8 mouse cellular contexts compared by ENCODE assay signal in genomic region chr11:88583259-88583833, GRCm38 (mm10).
DNase-seq lines count a peak whose midpoint lies in the region; ATAC-seq and TF ChIP-seq lines count a peak whose summit lies in the region.

No protein-coding gene starts in this region.

- DNase-seq in left cerebral cortex, adult 2 months (ENCODE audit: extremely low spot score in 1 of 2, low spot score in 2 of 2): no peak
- DNase-seq in left cerebral cortex, postnatal 36 days (ENCODE audit: low spot score in 2 of 2): no peak
- DNase-seq in embryo, embryonic 9.5 days (ENCODE audit: extremely low spot score): peak; percentile 70
- no peak for DNase-seq in testis, postnatal 10 days (ENCODE audit: low spot score)
- DNase-seq in left cerebral cortex, postnatal 4 days: no peak

- 0 out of 2 replicates have a peak overlapping the region, but pooled peaks have one; percentile 20 for H3K4me2 ChIP-seq in intestine, embryonic 15.5 days (replicated peaks)
- 0 out of 2 replicates have a peak overlapping the region, but pooled peaks have one; percentile 1 for H3K4me2 ChIP-seq in neural tube, embryonic 14.5 days (ENCODE audit: low read depth, low read length)

- no peak overlapping the region for H3K4me3 ChIP-seq in left cerebral cortex, adult 2 months
- no peak overlapping the region for H3K4me3 ChIP-seq in intestine, embryonic 15.5 days (replicated peaks)
- no peak overlapping the region for H3K4me3 ChIP-seq in neural tube, embryonic 14.5 days (ENCODE audit: low read depth, low read length)

- TF ChIP-seq CTCF in left cerebral cortex, adult 2 months (IDR thresholded peaks at IDR 0.05): no peak

- ATAC-seq in intestine, embryonic 15.5 days: peak; percentile 21; the same call in 1 of the 2 replicates
- peak; percentile 69; the same call in 1 of the 2 replicates for ATAC-seq in neural tube, embryonic 14.5 days (ENCODE audit: low read depth)
- no peak for ATAC-seq in cerebellum, adult (ENCODE audit: insufficient number of reproducible peaks, low FRiP score, low TSS enrichment)

- no peaks in the 10 kb centered on the region for H3K9me3 ChIP-seq in intestine, embryonic 15.5 days
- no peaks in the 10 kb centered on the region for H3K9me3 ChIP-seq in neural tube, embryonic 14.5 days (ENCODE audit: control insufficient read depth, low read length)

- peaks cover 50% of the 10 kb centered on the region for H3K4me1 ChIP-seq in intestine, embryonic 15.5 days (replicated peaks)
- peaks cover 69% of the 10 kb centered on the region for H3K4me1 ChIP-seq in neural tube, embryonic 14.5 days (ENCODE audit: control insufficient read depth, insufficient read depth, low read length)

- intact Hi-C loops in left cerebral cortex, adult 2 months (cut with DNase I): no loop called here
- intact Hi-C loops in left cerebral cortex, postnatal 36 days (cut with DNase I): no loop called here
- intact Hi-C loops in left cerebral cortex, postnatal 4 days (cut with DNase I): no loop called here

- H3K9ac ChIP-seq in intestine, embryonic 15.5 days: no peak overlapping the region
- no peak overlapping the region; the same call in 1 of the 2 replicates for H3K9ac ChIP-seq in neural tube, embryonic 14.5 days (replicated peaks; ENCODE audit: low read depth, low read length)

- H3K27ac ChIP-seq in left cerebral cortex, adult 2 months: peak overlapping the region; percentile 60
- H3K27ac ChIP-seq in intestine, embryonic 15.5 days: peak overlapping the region; percentile 77
- peak overlapping the region; percentile 78 for H3K27ac ChIP-seq in neural tube, embryonic 14.5 days (ENCODE audit: low read depth, low read length)

- H3K27me3 ChIP-seq in intestine, embryonic 15.5 days (replicated peaks): no peaks in the 10 kb centered on the region
- H3K27me3 ChIP-seq in neural tube, embryonic 14.5 days (ENCODE audit: control insufficient read depth, insufficient read depth, low read length): no peaks in the 10 kb centered on the region

- no peaks in the 10 kb centered on the region for H3K36me3 ChIP-seq in intestine, embryonic 15.5 days
- no peaks in the 10 kb centered on the region for H3K36me3 ChIP-seq in neural tube, embryonic 14.5 days (ENCODE audit: control insufficient read depth, insufficient read depth, low read length)

- 16% methylated on average over 8 of the region's 8 CpGs for WGBS in intestine, embryonic 15.5 days
- WGBS in neural tube, embryonic 14.5 days: 5% methylated on average over 8 of the region's 8 CpGs
